Mouse (Mus musculus) CH12.LX (cell line): ENCODE results near the gene Jun. TPM values are rescaled to one million over a fixed set of nuclear protein-coding genes. Genes with fewer than 3 reads are reported as not detected.

ENCODE experiments used
- DNase-seq: peaks from one replicate; pipeline ENCODE4 v3.0.0-alpha.2; 2013; ENCODE audit errors: extremely low read depth
- H3K27ac ChIP-seq: 2 replicates; pipeline ENCODE4 v1.5.1; 2012; ENCODE audit warnings: low read depth, mild to moderate bottlenecking, control low read depth, moderate library complexity; ENCODE audit not compliant: insufficient read depth
- H3K27me3 ChIP-seq: replicated peaks from 2 replicates; pipeline ENCODE3; 2012; ENCODE audit warnings: inconsistent platforms
- H3K36me3 ChIP-seq, 2 experiments: replicated peaks in 1 of 2; 2 replicates each; pipeline versions ENCODE3 to v1.6.1; 2012; ENCODE audit warnings: inconsistent platforms in 1 of 2, low read length in 1 of 2, mild to moderate bottlenecking in 1 of 2, mixed read lengths in 1 of 2, moderate library complexity in 1 of 2; ENCODE audit not compliant: control insufficient read depth in 1 of 2, insufficient read depth in 1 of 2
- H3K4me1 ChIP-seq, 2 experiments: 2 replicates each; pipeline ENCODE4 v1.6.1; 2012; ENCODE audit warnings: inconsistent platforms in 1 of 2, moderate library complexity in 1 of 2; ENCODE audit not compliant: insufficient read depth in 2 of 2, control insufficient read depth in 1 of 2
- H3K4me2 ChIP-seq: 2 replicates; pipeline ENCODE4 v1.6.1; 2012; ENCODE audit warnings: low read depth, mild to moderate bottlenecking, control low read depth; ENCODE audit not compliant: poor library complexity, insufficient read depth, severe bottlenecking
- H3K4me3 ChIP-seq, 3 experiments: fragments of 150-350 bp in 1 of 3; sonication (generic) in 1 of 3; replicated peaks in 1 of 3; 2 replicates each; pipeline versions ENCODE3 to v1.5.1; 2011 to 2012; ENCODE audit warnings: low read depth in 2 of 3, low read length in 2 of 3, mild to moderate bottlenecking in 2 of 3, moderate library complexity in 2 of 3, control low read depth in 1 of 3, improper control_type of control experiment in 1 of 3, inconsistent platforms in 1 of 3, mixed read lengths in 1 of 3; ENCODE audit not compliant: poor library complexity in 1 of 3
- H3K79me2 ChIP-seq: replicated peaks from 2 replicates; pipeline ENCODE4 v1.6.1; 2012; ENCODE audit warnings: mild to moderate bottlenecking, moderate library complexity; ENCODE audit not compliant: control insufficient read depth, poor library complexity, insufficient read depth, severe bottlenecking; ENCODE audit errors: extremely low read depth
- H3K9ac ChIP-seq: 2 replicates; pipeline ENCODE4 v1.6.1; 2012; ENCODE audit warnings: low read depth, mild to moderate bottlenecking, control low read depth, moderate library complexity; ENCODE audit not compliant: insufficient read depth
- H3K9me3 ChIP-seq: replicated peaks from 2 replicates; pipeline ENCODE3; 2012; ENCODE audit warnings: low read length, inconsistent platforms, mixed read lengths
- BHLHE40 ChIP-seq: IDR thresholded peaks from 2 replicates; pipeline ENCODE4 v1.6.1; 2011; ENCODE audit warnings: mild to moderate bottlenecking, low read depth, low read length, improper control_type of control experiment
- CHD2 ChIP-seq: IDR thresholded peaks from 2 replicates; pipeline ENCODE4 v1.6.1; 2011; ENCODE audit warnings: low read length, improper control_type of control experiment
- CTCF ChIP-seq, 2 experiments: IDR thresholded peaks in 1 of 2; conservative IDR thresholded peaks in 1 of 2; 2 replicates each; pipeline ENCODE4 v1.5.1; 2011 to 2012; ENCODE audit warnings: low read depth in 2 of 2, low read length in 2 of 2, improper control_type of control experiment in 1 of 2, inconsistent platforms in 1 of 2, mild to moderate bottlenecking in 1 of 2, moderate library complexity in 1 of 2
- E2F4 ChIP-seq: IDR thresholded peaks from 2 replicates; pipeline ENCODE4 v1.6.1; 2011; ENCODE audit warnings: low read depth, low read length, improper control_type of control experiment; ENCODE audit not compliant: insufficient replicate concordance
- GABPA ChIP-seq: IDR thresholded peaks from 2 replicates; pipeline ENCODE4 v1.6.1; 2012; ENCODE audit warnings: low read depth, low read length, improper control_type of control experiment, inconsistent platforms; ENCODE audit not compliant: insufficient replicate concordance
- JUN ChIP-seq: IDR thresholded peaks from 2 replicates; pipeline ENCODE4 v1.6.1; 2011; ENCODE audit warnings: low read depth, mild to moderate bottlenecking, low read length, improper control_type of control experiment, moderate library complexity; ENCODE audit not compliant: insufficient read depth
- JUND ChIP-seq: conservative IDR thresholded peaks from 2 replicates; pipeline ENCODE4 v1.6.1; 2011; ENCODE audit warnings: low read depth, low read length, improper control_type of control experiment
- MAFK ChIP-seq: IDR thresholded peaks from 2 replicates; pipeline ENCODE4 v1.6.1; 2011; ENCODE audit warnings: low read length, improper control_type of control experiment; ENCODE audit not compliant: insufficient replicate concordance
- MAX ChIP-seq: IDR thresholded peaks from 2 replicates; pipeline ENCODE4 v1.6.1; 2011; ENCODE audit warnings: low read length, improper control_type of control experiment
- MXI1 ChIP-seq: IDR thresholded peaks from 2 replicates; pipeline ENCODE4 v1.6.1; 2011; ENCODE audit warnings: mild to moderate bottlenecking, low read depth, low read length, improper control_type of control experiment
- MYC ChIP-seq: IDR thresholded peaks from 2 replicates; pipeline ENCODE4 v1.6.1; 2011; ENCODE audit warnings: low read depth, mild to moderate bottlenecking, improper control_type of control experiment, low read length
- POLR2A ChIP-seq: IDR thresholded peaks from 2 replicates; pipeline ENCODE4 v1.6.1; 2011; ENCODE audit warnings: low read depth, mild to moderate bottlenecking, improper control_type of control experiment, low read length
- POLR2AphosphoS2 ChIP-seq: IDR thresholded peaks from 2 replicates; pipeline ENCODE4 v1.6.1; 2011; ENCODE audit warnings: low read depth, low read length, improper control_type of control experiment
- RAD21 ChIP-seq: IDR thresholded peaks from 2 replicates; pipeline ENCODE4 v1.6.1; 2011; ENCODE audit warnings: low read depth, mild to moderate bottlenecking, low read length, improper control_type of control experiment, moderate library complexity
- RCOR1 ChIP-seq: conservative IDR thresholded peaks from 2 replicates; pipeline ENCODE4 v1.6.1; 2012; ENCODE audit warnings: low read depth, mild to moderate bottlenecking, inconsistent platforms, low read length, improper control_type of control experiment
- SIN3A ChIP-seq: IDR thresholded peaks from 2 replicates; pipeline ENCODE4 v1.6.1; 2012; ENCODE audit warnings: low read length, improper control_type of control experiment, inconsistent platforms
- SMC3 ChIP-seq: IDR thresholded peaks from 2 replicates; pipeline ENCODE4 v1.6.1; 2011; ENCODE audit warnings: low read depth, low read length, improper control_type of control experiment
- TBP ChIP-seq: conservative IDR thresholded peaks from 2 replicates; pipeline ENCODE4 v1.6.1; 2011; ENCODE audit warnings: low read depth, low read length, improper control_type of control experiment
- UBTF ChIP-seq: IDR thresholded peaks from 2 replicates; pipeline ENCODE4 v1.6.1; 2012; ENCODE audit warnings: low read depth, mild to moderate bottlenecking, inconsistent platforms, low read length, improper control_type of control experiment, moderate library complexity
- USF1 ChIP-seq: IDR thresholded peaks from 2 replicates; pipeline ENCODE4 v1.6.1; 2014; ENCODE audit warnings: low read depth, mild to moderate bottlenecking, inconsistent platforms, low read length, improper control_type of control experiment
- ZC3H11A ChIP-seq: IDR thresholded peaks from 2 replicates; pipeline ENCODE4 v1.6.1; 2012; ENCODE audit warnings: low read depth, mild to moderate bottlenecking, inconsistent platforms, low read length, improper control_type of control experiment
- ZKSCAN1 ChIP-seq: IDR thresholded peaks from 2 replicates; pipeline ENCODE4 v1.6.1; 2012; ENCODE audit warnings: low read depth, inconsistent platforms, low read length, improper control_type of control experiment, borderline replicate concordance
- ZNF384 ChIP-seq: IDR thresholded peaks from 2 replicates; pipeline ENCODE4 v1.6.1; 2012; ENCODE audit warnings: low read depth, low read length, improper control_type of control experiment, inconsistent platforms
- dilution Hi-C: fragments of 300-500 bp; cut with MboI; formaldehyde crosslinking; loops from 2 replicates; pipeline ENCODE4 v1.14.3; 2020; ENCODE audit warnings: low sequenced_read_pairs; ENCODE audit not compliant: extremely low pct_unique_long_range_greater_than_20kb, extremely low pct_ligation_motif_present
- in situ Hi-C: fragments of 300-500 bp; cut with MboI; formaldehyde crosslinking; loops from 3 replicates; pipeline ENCODE4 v1.14.3; 2019; ENCODE audit warnings: low sequenced_read_pairs, low pct_ligation_motif_present, low pct_unique_long_range_greater_than_20kb, mixed read lengths
- polyA plus RNA-seq: library from polyadenylated mRNA; unstranded; fragments of >175 nt; gene quantifications from 2 replicates; pipeline ENCODE4 v1.2.1, GENCODE M21; 2012; ENCODE audit warnings: low read depth; ENCODE audit not compliant: insufficient read length
- total RNA-seq, 2 experiments: library from RNA; depleted of rRNA; stranded (reverse); fragments of 300-350 nt in 1 of 2; fragments of >200 nt in 1 of 2; gene quantifications; 2 replicates each; pipeline ENCODE4 v1.2.3; 2012 to 2014

Gene Jun
- total and polyA plus RNA-seq, 3 experiments, result 7.2 to 15.0 (median 10.4) TPM

DNA sequence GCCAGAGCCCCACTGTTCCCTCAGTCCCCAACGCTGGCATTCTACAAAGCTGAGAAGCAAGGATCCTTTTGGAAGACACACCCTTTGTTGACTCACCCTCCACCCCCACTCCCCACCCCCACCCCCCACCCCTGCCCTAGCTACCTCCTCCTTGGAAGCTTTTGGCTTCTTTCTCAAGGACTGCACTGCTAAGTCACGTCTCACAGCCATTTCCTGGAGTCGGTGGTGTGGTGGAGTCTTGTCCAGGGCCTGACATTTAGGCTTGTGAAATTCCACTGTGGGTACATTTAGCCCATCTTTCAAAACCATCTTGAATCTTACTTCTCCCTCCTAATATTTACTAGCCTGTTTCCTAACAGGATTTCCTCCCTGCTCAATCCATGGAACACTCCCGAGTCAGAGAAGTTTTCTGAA is 42.7 kb upstream of the Jun start:
- no peaks in the 10 kb centered on the region for H3K9me3 ChIP-seq
- H3K27ac ChIP-seq, result no peak overlapping the region
- TF ChIP-seq POLR2AphosphoS2 (no peak), ZKSCAN1 (no peak), MYC (no peak), RCOR1 (no peak), USF1 (no peak), POLR2A (no peak), GABPA (no peak), RAD21 (no peak), JUND (no peak), JUN (no peak), ZC3H11A (no peak)
- H3K36me3 ChIP-seq, result no peaks in the 10 kb centered on the region
- in situ Hi-C loops, result no loop called here
- dilution Hi-C loops, result no loop called here
- H3K79me2 ChIP-seq, result no peaks in the 10 kb centered on the region
- no peak for DNase-seq
- H3K4me3 ChIP-seq, result no peak overlapping the region
- H3K9ac ChIP-seq, result no peak overlapping the region
- peaks cover 0 to 4% of the 10 kb centered on the region in 2 experiments; a peak in 1 of 4 replicates for H3K4me1 ChIP-seq
- H3K4me2 ChIP-seq, result no peak overlapping the region
- H3K27me3 ChIP-seq, result no peaks in the 10 kb centered on the region

DNA sequence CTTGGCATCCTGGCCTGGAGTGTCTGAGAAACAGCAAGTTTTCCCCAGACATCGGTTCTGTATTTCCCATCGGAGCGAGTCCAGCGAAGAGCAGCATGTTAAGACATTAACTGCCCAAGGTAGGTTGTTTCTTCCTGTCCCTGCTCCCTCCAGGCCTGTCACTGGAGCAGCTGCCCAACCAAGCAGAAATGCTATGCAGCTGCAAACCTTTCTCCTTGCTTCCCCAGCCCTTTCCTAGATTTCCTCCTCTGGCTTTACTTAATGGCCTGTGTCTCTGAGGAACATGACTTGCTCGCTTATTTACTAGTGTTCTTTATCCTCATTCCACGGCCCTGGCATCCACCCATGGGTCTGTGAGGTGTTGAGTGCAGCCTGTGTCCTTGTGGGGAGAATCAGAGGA is 41.6 kb upstream of the Jun start:
- Histone ChIP-seq H3K27ac (no peak overlapping the region), H3K4me2 (no peak overlapping the region), H3K36me3 (no peaks in the 10 kb centered on the region), H3K4me1 (peaks cover 0 to 4% of the 10 kb centered on the region in 2 experiments; a peak in 1 of 4 replicates), H3K4me3 (no peak overlapping the region), H3K79me2 (no peaks in the 10 kb centered on the region), H3K9ac (no peak overlapping the region), H3K9me3 (no peaks in the 10 kb centered on the region), H3K27me3 (no peaks in the 10 kb centered on the region)
- dilution Hi-C loops (no loop called here), in situ Hi-C loops (no loop called here)
- no peak for TF ChIP-seq UBTF
- TF ChIP-seq CHD2, result no peak
- no peak for TF ChIP-seq MXI1
- no peak for TF ChIP-seq E2F4
- TF ChIP-seq POLR2AphosphoS2, result no peak
- no peak for TF ChIP-seq TBP
- no peak for TF ChIP-seq SIN3A
- no peak for TF ChIP-seq SMC3
- TF ChIP-seq JUND, result no peak
- no peak for TF ChIP-seq MAFK
- TF ChIP-seq ZNF384, result no peak
- TF ChIP-seq MYC, result no peak
- TF ChIP-seq CTCF (conservative IDR thresholded peaks at IDR 0.05 in 1 of 2, IDR thresholded peaks at IDR 0.05 in 1 of 2; ENCODE audit: low read depth in 2 of 2, low read length in 2 of 2), result no peak
- TF ChIP-seq BHLHE40, result no peak
- no peak for TF ChIP-seq MAX
- no peak for DNase-seq
